Mouse (Mus musculus): ENCODE data around the gene Atp5j. TPM values are rescaled to one million over a fixed set of nuclear protein-coding genes. Genes with fewer than 3 reads are reported as not detected.

The Atp5j gene
- total and polyA plus RNA-seq, 3 experiments = 665 to 1,909 (median 1,617) TPM

- Histone ChIP-seq H3K27ac (no peak overlapping the region), H3K4me1 (ENCODE audit: control insufficient read depth, insufficient read depth, low read length) (peaks cover 3% of the 10 kb centered on the region), H3K4me3 (no peak overlapping the region), H3K27me3 (ENCODE audit: control insufficient read depth, insufficient read depth, low read length) (no peaks in the 10 kb centered on the region), H3K79me2 (replicated peaks; ENCODE audit: control insufficient read depth, insufficient read depth, low read length) (peaks cover 3% of the 10 kb centered on the region; the same call in 1 of the 2 replicates), H3K9ac (ENCODE audit: low read depth, low read length) (no peak overlapping the region), H3K36me3 (ENCODE audit: control insufficient read depth, insufficient read depth, low read length) (peaks cover 24% of the 10 kb centered on the region)
- 91% methylated on average over 14 of the region's 14 CpGs for WGBS
- intact Hi-C loops (cut with DNase I) = no loop called here
- DNase-seq = no peak
- TF ChIP-seq CTCF (IDR thresholded peaks at IDR 0.05) (no peak), EP300 (IDR thresholded peaks at IDR 0.05; ENCODE audit: insufficient read depth, low read depth, low read length) (no peak), POLR2A (IDR thresholded peaks at IDR 0.05; ENCODE audit: insufficient read depth, low read depth, low read length) (no peak)
These were observed 42.0 kb downstream of the Atp5j start for GRCm38 (mm10) chr16:84793401-84793800.

GRCm38 (mm10) chr16:84790595-84791165 is 44.7 kb downstream of the Atp5j start:
- Histone ChIP-seq H3K4me1 (ENCODE audit: control insufficient read depth, insufficient read depth, low read length) (peaks cover 7% of the 10 kb centered on the region), H3K27ac (no peak overlapping the region), H3K9ac (ENCODE audit: low read depth, low read length) (no peak overlapping the region), H3K4me3 (no peak overlapping the region), H3K27me3 (ENCODE audit: control insufficient read depth, insufficient read depth, low read length) (no peaks in the 10 kb centered on the region), H3K36me3 (ENCODE audit: control insufficient read depth, insufficient read depth, low read length) (peaks cover 19% of the 10 kb centered on the region), H3K79me2 (replicated peaks; ENCODE audit: control insufficient read depth, insufficient read depth, low read length) (peaks cover 7% of the 10 kb centered on the region)
- intact Hi-C loops (cut with DNase I) = no loop called here
- TF ChIP-seq EP300 (IDR thresholded peaks at IDR 0.05; ENCODE audit: insufficient read depth, low read depth, low read length) (no peak), POLR2A (IDR thresholded peaks at IDR 0.05; ENCODE audit: insufficient read depth, low read depth, low read length) (no peak), CTCF (IDR thresholded peaks at IDR 0.05) (no peak)
- 49% methylated on average over 2 of the region's 2 CpGs for WGBS
- DNase-seq = no peak

- intact Hi-C loops (cut with DNase I) = no loop called here
- TF ChIP-seq POLR2A (IDR thresholded peaks at IDR 0.05; ENCODE audit: insufficient read depth, low read depth, low read length) (no peak), CTCF (IDR thresholded peaks at IDR 0.05) (no peak), EP300 (IDR thresholded peaks at IDR 0.05; ENCODE audit: insufficient read depth, low read depth, low read length) (no peak)
- no peak overlapping the region; the same call in 1 of the 2 replicates for H3K27ac ChIP-seq
These were observed 50.5 kb downstream of the Atp5j start for GRCm38 (mm10) chr16:84784966-84785365.

GRCm38 (mm10) chr16:84783279-84783678 is 52.1 kb downstream of the Atp5j start:
- Histone ChIP-seq H3K4me3 (peak overlapping the region; percentile 7; the same call in 1 of the 2 replicates), H3K9ac (ENCODE audit: low read depth, low read length) (no peak overlapping the region), H3K79me2 (replicated peaks; ENCODE audit: control insufficient read depth, insufficient read depth, low read length) (peaks cover 12% of the 10 kb centered on the region), H3K27ac (peak overlapping the region; percentile 81), H3K36me3 (ENCODE audit: control insufficient read depth, insufficient read depth, low read length) (peaks cover 56% of the 10 kb centered on the region), H3K27me3 (ENCODE audit: control insufficient read depth, insufficient read depth, low read length) (no peaks in the 10 kb centered on the region), H3K4me1 (ENCODE audit: control insufficient read depth, insufficient read depth, low read length) (peaks cover 18% of the 10 kb centered on the region)
- DNase-seq = peak in 1 of 2 experiments; percentile 52
- WGBS = 14% methylated on average over 2 of the region's 2 CpGs
- intact Hi-C loops (cut with DNase I) = no loop called here
- no peak for TF ChIP-seq CTCF (IDR thresholded peaks at IDR 0.05)
- 0 out of 2 replicates have a peak, but pooled peaks have one; percentile 13 for TF ChIP-seq EP300 (IDR thresholded peaks at IDR 0.05; ENCODE audit: insufficient read depth, low read depth, low read length)
- TF ChIP-seq POLR2A (IDR thresholded peaks at IDR 0.05; ENCODE audit: insufficient read depth, low read depth, low read length) = 0 out of 2 replicates have a peak, but pooled peaks have one; percentile 30

More at GRCm38 (mm10) chr16:84784966-84785365, 50.5 kb downstream of the Atp5j start:
- Histone ChIP-seq H3K9ac (ENCODE audit: low read depth, low read length) (no peak overlapping the region), H3K4me3 (no peak overlapping the region), H3K79me2 (replicated peaks; ENCODE audit: control insufficient read depth, insufficient read depth, low read length) (peaks cover 12% of the 10 kb centered on the region), H3K27me3 (ENCODE audit: control insufficient read depth, insufficient read depth, low read length) (no peaks in the 10 kb centered on the region), H3K4me1 (ENCODE audit: control insufficient read depth, insufficient read depth, low read length) (peaks cover 13% of the 10 kb centered on the region), H3K36me3 (ENCODE audit: control insufficient read depth, insufficient read depth, low read length) (peaks cover 53% of the 10 kb centered on the region)
- WGBS = 54% methylated on average over 7 of the region's 7 CpGs
- no peak for DNase-seq

GRCm38 (mm10) chr16:84779718-84780117 is 55.7 kb downstream of the Atp5j start:
- peaks cover 55% of the 10 kb centered on the region for H3K36me3 ChIP-seq (ENCODE audit: control insufficient read depth, insufficient read depth, low read length)
- H3K9ac ChIP-seq (ENCODE audit: low read depth, low read length) = no peak overlapping the region
- peaks cover 9% of the 10 kb centered on the region for H3K4me1 ChIP-seq (ENCODE audit: control insufficient read depth, insufficient read depth, low read length)
- TF ChIP-seq EP300 (IDR thresholded peaks at IDR 0.05; ENCODE audit: insufficient read depth, low read depth, low read length) (no peak), POLR2A (IDR thresholded peaks at IDR 0.05; ENCODE audit: insufficient read depth, low read depth, low read length) (no peak), CTCF (IDR thresholded peaks at IDR 0.05) (no peak)
- 48% methylated on average over 5 of the region's 5 CpGs for WGBS
- H3K27me3 ChIP-seq (ENCODE audit: control insufficient read depth, insufficient read depth, low read length) = no peaks in the 10 kb centered on the region
- peak overlapping the region; percentile 34 for H3K27ac ChIP-seq
- intact Hi-C loops (cut with DNase I) = no loop called here
- no peak for DNase-seq
- H3K4me3 ChIP-seq = no peak overlapping the region
- H3K79me2 ChIP-seq (replicated peaks; ENCODE audit: control insufficient read depth, insufficient read depth, low read length) = peaks cover 8% of the 10 kb centered on the region

GRCm38 (mm10) chr16:84778861-84779630 is 56.4 kb downstream of the Atp5j start:
- TF ChIP-seq EP300 (IDR thresholded peaks at IDR 0.05; ENCODE audit: insufficient read depth, low read depth, low read length) (no peak), CTCF (IDR thresholded peaks at IDR 0.05) (no peak), POLR2A (IDR thresholded peaks at IDR 0.05; ENCODE audit: insufficient read depth, low read depth, low read length) (no peak)
- H3K4me3 ChIP-seq = no peak overlapping the region
- no peaks in the 10 kb centered on the region for H3K27me3 ChIP-seq (ENCODE audit: control insufficient read depth, insufficient read depth, low read length)
- peaks cover 8% of the 10 kb centered on the region for H3K4me1 ChIP-seq (ENCODE audit: control insufficient read depth, insufficient read depth, low read length)
- peaks cover 50% of the 10 kb centered on the region for H3K36me3 ChIP-seq (ENCODE audit: control insufficient read depth, insufficient read depth, low read length)
- H3K9ac ChIP-seq (ENCODE audit: low read depth, low read length) = no peak overlapping the region
- peak overlapping the region; percentile 43 for H3K27ac ChIP-seq
- peaks cover 8% of the 10 kb centered on the region for H3K79me2 ChIP-seq (replicated peaks; ENCODE audit: control insufficient read depth, insufficient read depth, low read length)
- DNase-seq = no peak
- 72% methylated on average over 6 of the region's 6 CpGs for WGBS
- intact Hi-C loops (cut with DNase I) = no loop called here
